Mouse (Mus musculus) lung, adult 18-20 months (tissue): ENCODE results near the gene Tnfaip2.

Experiments used
- DNase-seq, 2 experiments: peaks; one replicate each; pipeline ENCODE4 v3.0.0; 2022; ENCODE audit warnings: mixed read lengths in 2 of 2

Tnfaip2 gene

GRCm38 (mm10) chr12:111442309-111443010 lies at the start of gene Tnfaip2:
Gene Tnfaip2 (plus strand): TSS chr12:111442469.
- peak; percentile 83 to 86 for DNase-seq

GRCm38 (mm10) chr12:111394008-111394407 lies 48.3 kb upstream of the Tnfaip2 start:
- no peak for DNase-seq

GRCm38 (mm10) chr12:111396997-111397396 lies 45.3 kb upstream of the Tnfaip2 start:
- DNase-seq = no peak

- peak; percentile 70 to 73 for DNase-seq
Observed at GRCm38 (mm10) chr12:111401454-111402184, 40.6 kb upstream of the Tnfaip2 start.

- no peak for DNase-seq
Observed at GRCm38 (mm10) chr12:111404880-111405279, 37.4 kb upstream of the Tnfaip2 start.

GRCm38 (mm10) chr12:111406622-111407021 lies 35.6 kb upstream of the Tnfaip2 start, which contains the start of gene Lbhd2:
Gene Lbhd2 (plus strand): TSS chr12:111406809.
- no peak for DNase-seq

GRCm38 (mm10) chr12:111409583-111409982 lies 32.7 kb upstream of the Tnfaip2 start:
- no peak for DNase-seq

- no peak for DNase-seq
Observed at GRCm38 (mm10) chr12:111411631-111412355, 30.5 kb upstream of the Tnfaip2 start.

GRCm38 (mm10) chr12:111412581-111413284 lies 29.5 kb upstream of the Tnfaip2 start:
- DNase-seq = peak in 1 of 2 experiments; percentile 28

- peak; percentile 88 to 92 for DNase-seq
Observed at GRCm38 (mm10) chr12:111413300-111413699, 29.0 kb upstream of the Tnfaip2 start.

- peak in 1 of 2 experiments; percentile 39 for DNase-seq
Observed at GRCm38 (mm10) chr12:111416921-111417779, 25.1 kb upstream of the Tnfaip2 start, which contains the start of gene Exoc3l4. Gene Exoc3l4 (plus strand): TSS chr12:111417017.

- DNase-seq = no peak
Observed at GRCm38 (mm10) chr12:111419918-111420317, 22.4 kb upstream of the Tnfaip2 start.

- DNase-seq = no peak
Observed at GRCm38 (mm10) chr12:111420946-111421709, 21.1 kb upstream of the Tnfaip2 start.

- DNase-seq = no peak
Observed at GRCm38 (mm10) chr12:111422852-111423251, 19.4 kb upstream of the Tnfaip2 start.

- no peak for DNase-seq
Observed at GRCm38 (mm10) chr12:111423570-111424129, 18.6 kb upstream of the Tnfaip2 start.

GRCm38 (mm10) chr12:111424547-111424946 lies 17.7 kb upstream of the Tnfaip2 start:
- no peak for DNase-seq

GRCm38 (mm10) chr12:111425258-111425657 lies 17.0 kb upstream of the Tnfaip2 start:
- peak; percentile 80 to 85 for DNase-seq

- peak; percentile 89 to 92 for DNase-seq
Observed at GRCm38 (mm10) chr12:111425789-111426460, 16.3 kb upstream of the Tnfaip2 start.

- DNase-seq = no peak
Observed at GRCm38 (mm10) chr12:111427438-111428113, 14.7 kb upstream of the Tnfaip2 start.
